Mouse (Mus musculus) cerebellum, adult 2 months (tissue): ENCODE data around the gene 4931440F15Rik.

Experiments
- CTCF ChIP-seq: fragments of 200-500 bp; IDR thresholded peaks from 2 replicates; pipeline ENCODE4 v1.5.1; 2011; ENCODE audit warnings: low read depth, mild to moderate bottlenecking, control low read depth, low read length, moderate library complexity, borderline replicate concordance; ENCODE audit not compliant: insufficient read depth
- POLR2A ChIP-seq: fragments of 200-500 bp; IDR thresholded peaks from 2 replicates; pipeline ENCODE4 v1.6.1; 2011; ENCODE audit warnings: low read length, control low read depth, borderline replicate concordance; ENCODE audit not compliant: insufficient read depth

DNA sequence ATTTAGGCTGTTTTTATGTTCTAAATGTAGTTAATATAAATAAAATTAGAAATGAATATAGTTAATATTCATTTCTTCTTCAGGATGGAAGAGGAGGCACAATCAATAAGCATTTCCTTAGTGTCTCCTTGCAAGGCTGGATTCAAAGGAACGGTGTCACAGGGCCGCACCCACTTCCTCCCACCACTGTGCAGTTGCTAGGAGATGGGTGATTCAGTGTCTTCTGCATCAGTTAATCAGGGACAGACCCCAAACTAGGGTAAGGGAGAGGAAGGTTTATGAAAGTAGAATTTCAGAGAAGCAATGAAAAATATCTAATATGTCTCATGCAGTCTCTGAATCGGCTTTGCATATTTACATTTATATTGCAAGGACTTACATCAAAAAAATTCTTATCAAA is 15.1 kb downstream of the 4931440F15Rik start:
- TF ChIP-seq CTCF (no peak), POLR2A (no peak)
